Mouse (Mus musculus) embryo, embryonic 10 days (tissue): ENCODE results near the gene Gfy.

ENCODE experiments used
- DNase-seq: peaks from one replicate; pipeline ENCODE4 v3.0.0-alpha.2; 2015; ENCODE audit warnings: low spot score

Gfy gene

GRCm38 (mm10) chr7:45149545-45149944 lies 29.8 kb downstream of the Gfy start:
- no peak for DNase-seq

DNA sequence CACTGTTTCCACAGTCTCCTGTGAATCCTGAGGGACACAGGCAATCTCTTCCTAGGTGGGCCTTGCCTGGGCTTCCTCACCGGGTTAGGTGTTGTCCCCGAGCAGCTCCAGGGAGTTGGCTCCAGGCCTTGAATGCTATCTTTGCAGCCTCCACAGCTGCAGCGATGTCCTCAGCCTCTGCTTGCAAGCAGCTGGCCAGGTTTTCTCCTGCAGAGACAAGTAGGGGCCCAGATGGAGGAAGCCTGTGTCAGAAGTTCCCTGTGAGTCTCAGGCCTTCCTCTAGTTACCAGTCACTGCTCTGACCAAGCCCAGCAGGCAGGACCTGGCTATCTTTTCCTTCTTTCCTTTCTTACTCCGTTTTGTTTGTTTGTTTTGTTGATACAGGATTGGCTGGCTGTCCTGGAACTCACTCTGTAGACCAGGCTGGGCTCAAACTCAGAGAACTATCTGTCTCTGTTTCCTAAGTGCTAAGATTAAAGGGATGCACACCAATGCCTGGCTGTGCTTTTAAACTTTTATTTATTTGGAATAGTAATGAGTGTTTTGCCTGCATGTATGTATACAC lies 30.8 kb downstream of the Gfy start:
- no peak for DNase-seq

DNA sequence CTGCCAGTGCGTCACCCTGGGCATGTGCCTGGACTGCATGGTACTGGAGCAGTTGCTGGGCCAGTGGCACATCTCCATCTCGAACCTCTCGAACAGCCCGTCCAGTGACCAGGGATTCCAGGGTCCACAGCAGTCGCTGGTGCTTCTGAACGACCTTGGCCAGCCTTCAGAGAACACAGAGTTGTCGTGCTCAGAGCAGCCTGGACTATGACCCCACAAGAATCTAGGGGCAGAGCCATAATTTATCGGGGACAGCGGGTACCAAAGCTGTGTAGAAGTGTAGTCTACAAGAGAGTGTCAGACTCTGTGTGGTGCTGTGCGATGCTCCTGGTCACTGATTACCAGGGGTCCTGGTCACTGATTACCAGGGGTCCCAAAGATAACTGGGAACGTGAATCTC lies 31.5 kb downstream of the Gfy start:
- DNase-seq: no peak

GRCm38 (mm10) chr7:45147267-45147666 lies 32.1 kb downstream of the Gfy start:
- no peak for DNase-seq

GRCm38 (mm10) chr7:45145460-45145859 lies 33.9 kb downstream of the Gfy start:
- no peak for DNase-seq

DNA sequence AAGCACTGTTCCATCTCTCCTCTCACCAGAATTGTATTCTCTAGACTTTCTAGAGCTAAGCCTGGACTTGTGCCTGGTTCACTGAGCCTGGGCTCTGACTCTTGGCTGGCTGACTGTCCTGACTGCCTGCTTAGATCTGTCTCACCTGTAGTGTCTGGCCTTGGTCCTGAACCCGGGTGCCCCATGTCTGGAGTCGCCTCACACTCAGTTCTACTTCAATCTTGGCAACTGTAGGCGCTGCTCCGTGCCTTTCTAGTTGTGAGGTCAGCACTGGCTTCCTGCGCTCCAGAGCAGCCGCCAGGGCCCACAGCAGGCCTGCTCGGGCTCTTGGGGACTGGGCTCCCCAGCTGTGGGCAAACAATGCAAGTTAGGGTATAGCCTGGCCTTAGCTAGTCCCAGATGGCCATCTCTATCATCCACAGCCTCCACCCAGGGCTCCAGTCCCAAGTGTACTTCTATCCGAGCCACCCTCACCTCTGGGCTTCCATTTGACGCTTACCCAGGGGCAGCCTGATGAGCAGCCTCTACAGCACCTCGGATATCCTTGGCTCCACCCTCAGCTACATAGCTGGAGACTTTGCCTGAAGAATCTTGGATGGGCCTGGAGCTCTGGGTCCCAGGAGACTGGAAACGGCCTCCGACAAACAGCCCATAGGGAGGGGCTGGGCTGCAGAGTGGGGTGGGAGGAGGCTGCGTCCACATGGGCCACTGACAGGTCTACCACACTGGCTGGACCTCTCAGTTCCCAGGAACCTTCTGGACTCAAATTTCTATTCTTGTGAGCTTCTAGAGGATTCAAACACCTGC lies 34.8 kb downstream of the Gfy start:
- no peak for DNase-seq

GRCm38 (mm10) chr7:45141914-45142313 lies 37.5 kb downstream of the Gfy start:
- DNase-seq: no peak

DNA sequence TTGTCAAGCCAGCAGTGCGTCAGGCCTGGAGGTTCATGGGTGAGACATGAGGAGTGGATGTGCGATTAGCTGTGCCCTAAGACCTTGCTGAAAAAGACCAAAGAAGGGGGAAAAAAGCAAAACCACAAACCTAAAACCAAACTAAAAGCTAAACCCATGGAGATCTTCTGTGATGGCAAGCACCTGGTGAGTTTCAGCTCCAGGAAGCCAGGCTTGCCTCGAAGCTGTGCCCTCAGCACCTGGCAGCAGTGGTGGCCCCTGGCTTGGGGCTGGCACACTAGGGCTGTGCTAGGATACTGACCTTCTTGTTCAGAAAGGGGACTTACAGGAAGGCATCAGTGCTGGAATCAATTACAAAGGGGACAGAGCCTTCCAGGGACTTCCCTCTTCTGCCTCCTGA lies 38.0 kb downstream of the Gfy start:
- DNase-seq: no peak

- DNase-seq: no peak
Observed at GRCm38 (mm10) chr7:45139904-45140723, 39.3 kb downstream of the Gfy start.

DNA sequence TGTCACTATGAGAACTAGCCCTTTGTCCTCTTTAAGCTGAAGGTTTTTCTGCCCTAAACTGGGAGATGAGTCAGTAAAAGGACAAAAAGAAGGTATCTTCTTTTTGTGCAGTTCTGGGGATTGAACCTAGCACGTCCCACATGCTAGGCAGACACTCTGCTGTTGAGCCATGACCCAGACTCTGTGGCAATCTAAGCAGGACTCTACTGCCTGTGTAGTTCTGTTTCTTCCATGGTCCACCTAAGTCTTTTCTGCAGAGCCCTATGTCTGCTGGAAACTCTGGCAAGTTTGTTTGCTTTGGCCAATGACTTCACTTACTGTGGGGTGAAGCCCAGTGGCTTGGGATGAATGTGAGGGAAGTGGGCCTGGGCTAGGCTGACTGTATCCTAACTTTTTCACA lies 41.0 kb downstream of the Gfy start:
- DNase-seq: no peak

DNA sequence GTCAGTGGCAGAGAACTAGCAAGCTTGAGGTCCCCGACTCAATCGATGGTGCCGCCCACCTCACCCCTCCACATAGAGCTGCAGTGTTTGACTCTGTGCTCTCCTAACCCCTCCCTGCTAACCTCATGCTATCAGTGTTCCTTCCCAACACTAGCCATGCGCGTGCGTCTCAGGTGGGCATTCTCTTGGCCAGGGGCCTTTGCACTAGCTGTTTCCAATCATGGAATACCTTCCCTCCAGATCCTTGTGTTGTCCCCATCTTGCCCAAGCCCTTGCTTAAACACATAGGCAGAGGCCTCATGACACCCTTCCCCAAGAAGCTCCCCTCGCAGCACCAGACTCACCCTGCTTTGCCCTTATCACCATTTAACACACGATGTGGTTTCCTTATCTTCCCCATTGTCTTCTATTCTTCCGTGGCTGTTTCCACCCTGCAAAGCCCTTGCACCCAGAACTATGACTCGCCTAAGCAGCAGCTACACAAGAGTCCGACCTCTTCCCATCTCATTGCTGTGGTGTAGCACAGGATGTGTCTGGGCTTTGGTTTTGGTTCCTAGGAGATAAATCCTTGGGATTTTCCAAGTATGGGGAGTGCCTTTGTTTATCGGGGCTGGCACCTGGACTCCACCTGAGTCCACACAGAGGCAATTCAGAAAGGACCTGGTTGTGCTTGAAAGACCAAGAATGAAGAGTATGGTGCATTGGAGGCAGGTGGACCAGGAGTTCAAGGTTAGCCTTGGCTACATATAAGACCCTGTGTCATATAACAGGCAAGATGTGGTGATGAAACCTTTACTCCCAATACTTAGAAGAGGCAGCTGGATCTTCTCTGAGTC lies 42.0 kb downstream of the Gfy start:
- DNase-seq: no peak

DNA sequence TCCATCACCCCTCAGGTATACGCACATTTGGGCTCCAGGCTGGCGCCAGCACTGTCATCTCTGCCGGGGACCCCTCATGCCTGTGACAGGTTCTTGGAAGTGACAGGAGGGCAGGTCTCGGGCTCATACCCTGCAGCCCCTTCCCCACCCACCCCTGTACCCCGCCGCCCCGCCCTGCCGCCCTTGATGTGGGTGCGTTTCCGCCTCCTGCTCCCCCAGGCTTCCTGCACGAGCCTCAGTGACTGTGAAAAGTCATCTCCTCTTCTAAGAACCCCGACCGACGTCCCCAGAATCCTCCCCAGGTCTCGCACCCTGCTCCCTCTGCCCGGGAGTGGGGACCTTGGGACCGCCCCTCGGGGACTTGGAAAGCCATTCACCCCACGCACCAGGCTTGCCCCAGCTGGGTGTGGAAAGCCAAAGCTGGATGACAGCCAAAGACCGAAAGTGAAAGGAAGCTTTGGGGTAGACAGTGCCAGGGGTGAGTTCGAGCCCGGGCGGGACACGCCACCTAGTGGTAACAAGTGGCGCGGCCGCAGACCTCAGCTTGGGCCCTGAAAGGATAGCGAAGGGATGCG lies 43.3 kb downstream of the Gfy start, which contains the start of the genes Gm45713 and Flt3l:
Gene Gm45713, minus strand, starts transcription at position 239 of the 575 bp plus-strand sequence.
Gene Flt3l, minus strand, starts transcription at position 440 of the 575 bp plus-strand sequence.
- DNase-seq: peak; percentile 90

- DNase-seq: no peak
Observed at GRCm38 (mm10) chr7:45135370-45135769, 44.0 kb downstream of the Gfy start.

DNA sequence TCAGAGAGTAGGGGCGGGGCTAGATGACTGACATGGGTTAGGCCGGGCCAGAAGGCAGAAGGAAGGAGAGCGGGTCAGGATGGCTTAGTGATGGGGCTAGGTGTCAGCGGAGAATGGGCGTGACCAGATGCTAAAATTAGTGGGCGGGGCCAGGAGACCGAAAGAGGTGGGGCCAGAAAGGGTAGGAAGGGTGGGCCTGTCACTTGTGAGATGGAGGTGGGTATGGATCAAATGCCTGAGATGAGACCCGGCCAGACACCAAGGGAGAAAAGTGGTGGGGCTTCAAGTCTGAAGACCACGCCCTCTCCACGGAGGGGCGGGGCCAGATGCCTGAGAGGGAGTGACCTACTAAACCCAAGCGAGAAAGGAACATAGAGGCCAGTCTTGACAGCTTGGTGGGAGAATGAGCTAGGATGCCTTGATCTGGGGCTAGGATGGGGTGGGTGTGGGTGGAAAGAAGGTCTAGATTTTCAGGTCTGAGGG lies 44.8 kb downstream of the Gfy start:
- peak; percentile 67 for DNase-seq

DNA sequence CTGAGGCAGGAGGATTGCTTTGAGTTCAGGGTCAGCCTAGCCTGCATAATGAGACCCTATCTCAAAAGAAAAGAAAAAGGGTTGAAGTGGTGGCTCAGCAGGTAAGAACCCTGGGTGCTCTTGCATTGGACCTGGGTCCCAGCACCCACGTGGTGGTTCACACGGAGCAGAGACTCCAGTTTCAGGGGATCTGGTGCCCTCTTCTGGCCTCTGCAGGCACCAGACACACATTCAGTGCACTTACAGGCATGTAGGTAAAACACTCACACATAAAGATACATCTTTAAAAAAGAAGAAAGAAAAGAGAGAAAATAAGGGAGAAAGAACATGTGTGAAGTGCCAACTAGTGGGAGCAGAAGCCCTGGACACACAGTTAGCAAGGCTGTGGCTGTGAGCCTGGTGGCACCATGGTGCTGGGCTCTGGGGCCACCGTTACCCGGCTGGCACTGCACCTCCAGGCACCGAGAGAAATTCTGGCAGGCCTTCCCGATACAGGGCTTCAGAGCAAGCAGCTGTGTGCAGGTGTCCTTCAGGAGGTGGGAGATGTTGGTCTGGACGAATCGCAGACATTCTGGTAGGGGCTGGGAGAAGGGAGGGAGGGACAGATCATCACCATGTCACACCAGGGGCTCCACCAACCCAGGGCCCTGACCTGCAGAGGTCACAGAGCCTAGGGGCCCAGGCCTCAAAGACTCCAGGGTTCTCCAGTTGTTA lies 45.8 kb downstream of the Gfy start:
- no peak for DNase-seq

DNA sequence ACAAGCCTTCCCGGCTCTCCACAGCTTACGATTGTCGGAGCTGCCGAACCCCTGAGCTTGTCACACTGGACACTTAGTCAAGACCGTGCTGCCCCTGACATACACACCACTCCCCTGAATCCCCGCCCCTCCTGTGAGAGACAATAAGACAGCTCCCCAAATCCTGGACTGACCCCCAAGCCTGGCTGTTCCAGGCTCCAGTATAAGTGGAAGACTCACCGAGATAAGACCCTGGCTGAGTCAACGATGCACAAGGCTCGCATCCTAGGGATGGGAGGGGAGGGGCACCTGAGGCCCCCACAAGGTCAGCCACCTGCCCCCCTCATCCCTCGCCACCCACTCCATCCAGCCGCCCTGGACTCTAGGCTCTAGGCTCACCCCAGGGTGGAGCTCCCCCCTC lies 47.5 kb downstream of the Gfy start:
- DNase-seq: no peak

DNA sequence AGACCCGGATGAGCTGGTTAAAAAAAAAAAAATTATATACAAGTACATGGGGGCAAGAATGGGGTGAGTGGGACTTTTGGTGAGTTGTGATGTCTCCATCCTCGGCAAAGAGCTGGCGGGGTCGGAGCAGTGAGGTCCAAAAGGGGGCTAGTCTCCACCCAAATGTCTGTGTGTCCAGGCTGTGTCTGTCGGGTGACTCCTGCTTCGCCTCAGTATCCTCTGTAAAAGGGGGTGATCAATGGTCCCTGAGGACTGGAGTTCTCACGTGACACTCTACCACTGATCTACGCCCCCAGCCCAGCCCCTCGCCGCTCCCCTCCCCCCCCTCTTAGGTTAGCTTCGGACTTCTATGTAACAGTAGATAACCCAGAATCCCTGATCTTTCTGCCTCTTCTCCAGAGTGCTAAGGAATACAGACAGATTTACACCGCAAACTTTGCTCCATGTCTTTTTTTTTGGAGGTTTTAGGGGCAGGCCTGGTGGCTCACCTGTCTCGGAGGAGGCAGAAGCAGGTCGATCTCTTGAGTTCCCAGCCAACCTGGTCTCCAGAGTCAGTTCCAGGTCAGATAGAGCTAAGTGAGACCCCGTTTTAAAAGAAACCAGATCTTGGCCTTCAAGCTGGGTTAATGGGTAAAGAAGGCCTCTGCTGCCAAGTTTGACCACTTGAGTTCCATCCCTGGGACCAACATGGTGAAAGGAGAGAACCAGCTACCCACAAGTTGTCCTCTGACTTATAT lies 49.4 kb downstream of the Gfy start:
- no peak for DNase-seq

- peak; percentile 77 for DNase-seq
Observed at GRCm38 (mm10) chr7:45129318-45129717, 50.1 kb downstream of the Gfy start.

- peak; percentile 99 for DNase-seq
Observed at GRCm38 (mm10) chr7:45128624-45129246, 50.6 kb downstream of the Gfy start, which contains the start of gene Rpl13a. Rpl13a (minus strand) TSS chr7:45128761.
